Mouse (Mus musculus) cerebellum, adult 2 months (tissue): ENCODE results near the gene Scn1b.

Experiments used
- CTCF ChIP-seq: fragments of 200-500 bp; IDR thresholded peaks from 2 replicates; pipeline ENCODE4 v1.5.1; 2011; ENCODE audit warnings: low read depth, mild to moderate bottlenecking, control low read depth, low read length, moderate library complexity, borderline replicate concordance; ENCODE audit not compliant: insufficient read depth
- POLR2A ChIP-seq: fragments of 200-500 bp; IDR thresholded peaks from 2 replicates; pipeline ENCODE4 v1.6.1; 2011; ENCODE audit warnings: low read length, control low read depth, borderline replicate concordance; ENCODE audit not compliant: insufficient read depth

DNA sequence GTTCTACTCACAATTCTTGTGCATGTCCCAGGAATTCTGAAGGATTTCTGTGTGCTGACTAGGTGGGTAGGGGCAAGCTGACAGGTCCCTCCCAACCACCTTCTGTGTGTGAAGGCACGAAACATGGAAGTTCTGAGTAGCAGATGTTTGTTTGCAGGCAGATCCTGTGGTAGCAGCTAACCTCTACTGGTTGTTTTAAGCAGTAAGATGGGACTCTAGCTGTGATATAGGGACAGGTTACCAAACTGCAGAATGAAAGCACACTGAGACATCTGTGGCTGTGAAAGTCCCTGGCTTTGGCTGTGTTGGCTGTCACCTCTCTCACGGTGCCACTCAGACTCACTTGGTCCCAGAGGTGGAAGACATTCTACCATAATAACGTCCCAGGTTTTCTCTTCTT is 34.4 kb upstream of the Scn1b start:
- TF ChIP-seq CTCF (no peak), POLR2A (no peak)
